Mouse (Mus musculus) C2C12 (cell line): ENCODE results near the gene Dbn1. TPM values are rescaled to one million over a fixed set of nuclear protein-coding genes. Genes with fewer than 3 reads are reported as not detected.
A peak's percentile ranks its signal among the peaks of the same experiment; 100 is the strongest.

ENCODE experiments used
- H3K27me3 ChIP-seq: one replicate; pipeline ENCODE4 v1.6.1; 2011; ENCODE audit not compliant: control insufficient read depth, insufficient read depth, insufficient read length
- H3K36me3 ChIP-seq: one replicate; pipeline ENCODE4 v1.6.1; 2011; ENCODE audit not compliant: control insufficient read depth, insufficient read depth
- H3K4me3 ChIP-seq: one replicate; pipeline ENCODE4 v1.5.1; 2011; ENCODE audit warnings: mild to moderate bottlenecking, control low read depth; ENCODE audit not compliant: poor library complexity, insufficient read depth, severe bottlenecking
- H3K79me2 ChIP-seq: one replicate; pipeline ENCODE4 v1.6.1; 2011; ENCODE audit not compliant: control insufficient read depth, insufficient read depth
- H3K79me3 ChIP-seq: one replicate; pipeline ENCODE4 v1.6.1; 2011; ENCODE audit warnings: low read depth, control low read depth
- H3ac ChIP-seq: one replicate; pipeline ENCODE3; 2011; ENCODE audit warnings: low read depth; ENCODE audit not compliant: control insufficient read depth, insufficient read length
- CEBPB ChIP-seq: IDR thresholded peaks from one replicate; pipeline ENCODE4 v1.6.1; 2011; ENCODE audit warnings: low read depth, mild to moderate bottlenecking, control low read depth, moderate library complexity
- CTCF ChIP-seq: IDR thresholded peaks from one replicate; pipeline ENCODE4 v1.5.1; 2011; ENCODE audit not compliant: control insufficient read depth, insufficient read depth, insufficient read length
- FOSL1 ChIP-seq: IDR thresholded peaks from one replicate; pipeline ENCODE4 v1.8.0; 2011; ENCODE audit warnings: mild to moderate bottlenecking, low read length; ENCODE audit not compliant: poor library complexity, insufficient read depth, severe bottlenecking
- MAX ChIP-seq: IDR thresholded peaks from one replicate; pipeline ENCODE4 v1.6.1; 2011; ENCODE audit warnings: mild to moderate bottlenecking, control low read depth
- MYOD1 ChIP-seq: IDR thresholded peaks from one replicate; pipeline ENCODE4 v1.6.1; 2011; ENCODE audit warnings: low read depth; ENCODE audit not compliant: control insufficient read depth, insufficient read length
- MYOG ChIP-seq: IDR thresholded peaks from one replicate; pipeline ENCODE4 v1.6.1; 2011; ENCODE audit not compliant: control insufficient read depth, insufficient read length; ENCODE audit errors: extremely low read depth
- USF1 ChIP-seq: IDR thresholded peaks from one replicate; pipeline ENCODE4 v1.6.1; 2011; ENCODE audit warnings: low read depth, mild to moderate bottlenecking, control low read depth, moderate library complexity
- polyA plus RNA-seq: library from polyadenylated mRNA; unstranded; fragments of >200 nt; fragmentation: generic; extraction: Trizol; gene quantifications from one replicate; pipeline ENCODE4 v1.2.1, GENCODE M21; 2012; ENCODE audit warnings: missing spikeins

Dbn1 gene
- polyA plus RNA-seq, 1 experiment, result 87.7 TPM

- no peaks in the 10 kb centered on the region for H3K79me3 ChIP-seq
- no peaks in the 10 kb centered on the region for H3K27me3 ChIP-seq
- no peaks in the 10 kb centered on the region for H3K36me3 ChIP-seq
- TF ChIP-seq MYOG, result no peak
- TF ChIP-seq CTCF, result no peak
- no peak for TF ChIP-seq CEBPB
- H3K79me2 ChIP-seq, result no peaks in the 10 kb centered on the region
- no peak overlapping the region for H3K4me3 ChIP-seq
- no peak overlapping the region for H3ac ChIP-seq
These were observed 14.7 kb downstream of the Dbn1 start for GRCm38 (mm10) chr13:55473076-55473831.

GRCm38 (mm10) chr13:55472132-55473022, 15.5 kb downstream of the Dbn1 start:
- Histone ChIP-seq H3K36me3 (no peaks in the 10 kb centered on the region), H3ac (peak overlapping the region; percentile 75), H3K27me3 (no peaks in the 10 kb centered on the region), H3K4me3 (peak overlapping the region; percentile 36), H3K79me2 (no peaks in the 10 kb centered on the region), H3K79me3 (no peaks in the 10 kb centered on the region)
- TF ChIP-seq USF1, result no peak
- TF ChIP-seq MYOG, result no peak
- no peak for TF ChIP-seq FOSL1
- no peak for TF ChIP-seq CTCF
- TF ChIP-seq MAX, result no peak
- TF ChIP-seq CEBPB, result no peak
- no peak for TF ChIP-seq MYOD1

GRCm38 (mm10) chr13:55471819-55472131, 16.1 kb downstream of the Dbn1 start:
- H3K36me3 ChIP-seq, result no peaks in the 10 kb centered on the region
- no peaks in the 10 kb centered on the region for H3K79me2 ChIP-seq
- no peaks in the 10 kb centered on the region for H3K79me3 ChIP-seq
- H3K4me3 ChIP-seq, result peak overlapping the region; percentile 36
- no peak for TF ChIP-seq MYOD1
- TF ChIP-seq MAX, result no peak
- TF ChIP-seq CEBPB, result no peak
- no peak for TF ChIP-seq CTCF
- no peak for TF ChIP-seq MYOG
- no peak for TF ChIP-seq USF1
- no peak for TF ChIP-seq FOSL1
- H3ac ChIP-seq, result peak overlapping the region; percentile 75
- no peaks in the 10 kb centered on the region for H3K27me3 ChIP-seq

GRCm38 (mm10) chr13:55471156-55471818, 16.6 kb downstream of the Dbn1 start:
- H3K27me3 ChIP-seq, result no peaks in the 10 kb centered on the region
- no peaks in the 10 kb centered on the region for H3K79me2 ChIP-seq
- TF ChIP-seq MAX (peak; percentile 79), CEBPB (no peak), FOSL1 (no peak), CTCF (peak; percentile 89), MYOG (no peak), USF1 (no peak), MYOD1 (no peak)
- no peaks in the 10 kb centered on the region for H3K79me3 ChIP-seq
- H3ac ChIP-seq, result peak overlapping the region; percentile 76
- H3K36me3 ChIP-seq, result no peaks in the 10 kb centered on the region
- peak overlapping the region; percentile 36 for H3K4me3 ChIP-seq

- Histone ChIP-seq H3K27me3 (no peaks in the 10 kb centered on the region), H3K79me2 (no peaks in the 10 kb centered on the region), H3K79me3 (no peaks in the 10 kb centered on the region), H3K4me3 (no peak overlapping the region), H3K36me3 (no peaks in the 10 kb centered on the region), H3ac (no peak overlapping the region)
- TF ChIP-seq MYOD1, result no peak
- no peak for TF ChIP-seq CTCF
- no peak for TF ChIP-seq FOSL1
- TF ChIP-seq CEBPB, result no peak
- no peak for TF ChIP-seq MAX
- no peak for TF ChIP-seq USF1
- no peak for TF ChIP-seq MYOG
These were observed 17.5 kb downstream of the Dbn1 start for GRCm38 (mm10) chr13:55470372-55470771.
